Mouse (Mus musculus) midbrain, embryonic 14.5 days (tissue): Measurements from ENCODE around the gene Nipsnap3a. TPM values are rescaled to one million over a fixed set of nuclear protein-coding genes. Genes with fewer than 3 reads are reported as not detected.
A peak's percentile ranks its signal among the peaks of the same experiment; 100 is the strongest.

Source experiments
- ATAC-seq: fragments of 200-750 bp; cut with Nextera tagmentation; 2 replicates; pipeline ENCODE4 v1.8.0; 2017; ENCODE audit warnings: moderate number of reproducible peaks, moderate library complexity; ENCODE audit not compliant: low FRiP score, low TSS enrichment
- DNase-seq: peaks from one replicate; pipeline ENCODE4 v3.0.0-alpha.2; 2015
- H3K27ac ChIP-seq: fragments of 300-500 bp; sonication (generic); replicated peaks from 2 replicates; pipeline ENCODE4 v1.5.1; 2014; ENCODE audit warnings: mild to moderate bottlenecking, low read depth, low read length, moderate library complexity
- H3K27me3 ChIP-seq: fragments of 300-500 bp; sonication (generic); 2 replicates; pipeline ENCODE4 v1.6.1; 2014; ENCODE audit warnings: low read length, control low read depth, mixed read lengths; ENCODE audit not compliant: control insufficient read depth, insufficient read depth
- H3K36me3 ChIP-seq: fragments of 300-500 bp; sonication (generic); 2 replicates; pipeline ENCODE4 v1.6.1; 2014; ENCODE audit warnings: low read length, control low read depth; ENCODE audit not compliant: control insufficient read depth, insufficient read depth
- H3K4me1 ChIP-seq: fragments of 300-500 bp; sonication (generic); 2 replicates; pipeline ENCODE4 v1.6.1; 2014; ENCODE audit warnings: mild to moderate bottlenecking, antibody characterized with exemption, low read length, control low read depth; ENCODE audit not compliant: control insufficient read depth, insufficient read depth
- H3K4me2 ChIP-seq: fragments of 300-500 bp; sonication (generic); 2 replicates; pipeline ENCODE4 v1.6.1; 2014; ENCODE audit warnings: mild to moderate bottlenecking, low read length, moderate library complexity
- H3K4me3 ChIP-seq: fragments of 300-500 bp; sonication (generic); replicated peaks from 2 replicates; pipeline ENCODE4 v1.5.1; 2014; ENCODE audit warnings: low read depth, low read length
- H3K9ac ChIP-seq: fragments of 300-500 bp; sonication (generic); replicated peaks from 2 replicates; pipeline ENCODE4 v1.6.1; 2014; ENCODE audit warnings: mild to moderate bottlenecking, low read length, moderate library complexity
- H3K9me3 ChIP-seq: fragments of 300-500 bp; sonication (generic); 2 replicates; pipeline ENCODE4 v1.6.1; 2016; ENCODE audit warnings: low read length, control low read depth, mixed read lengths; ENCODE audit not compliant: control insufficient read depth
- WGBS: fragments of 180-500 bp; shearing (Covaris S2); extraction: QIAGEN DNeasy Blood & Tissue Kit; methylation state at CpG from one replicate; pipeline ENCODE4 v1.1.7; 2014; 5-methylcytosine and 5-hydroxymethylcytosine counted together
- polyA plus RNA-seq: library from polyadenylated mRNA; unstranded; fragments of >200 nt; fragmentation: Nextera tagmentation; extraction: Ambion mirVana; gene quantifications from 2 replicates; pipeline ENCODE4 v1.2.1, GENCODE M21; 2014

Gene Nipsnap3a
- polyA plus RNA-seq, 1 experiment from 2014 or later, result not detected

- DNase-seq (no peak), ATAC-seq (no peak)
- Histone ChIP-seq H3K4me3 (no peak overlapping the region), H3K4me2 (no peak overlapping the region), H3K36me3 (peaks cover 11% of the 10 kb centered on the region), H3K9me3 (no peaks in the 10 kb centered on the region; the same call in 1 of the 2 replicates), H3K4me1 (no peaks in the 10 kb centered on the region), H3K27ac (no peak overlapping the region), H3K27me3 (no peaks in the 10 kb centered on the region), H3K9ac (no peak overlapping the region)
- 88% methylated on average over 3 of the region's 3 CpGs for WGBS
Measured at GRCm38 (mm10) chr4:53027811-53028210, 38.7 kb downstream of the Nipsnap3a start.

- Histone ChIP-seq H3K9me3 (no peaks in the 10 kb centered on the region; the same call in 1 of the 2 replicates), H3K27me3 (no peaks in the 10 kb centered on the region), H3K27ac (no peak overlapping the region), H3K4me3 (no peak overlapping the region), H3K4me2 (no peak overlapping the region), H3K9ac (no peak overlapping the region), H3K36me3 (no peaks in the 10 kb centered on the region), H3K4me1 (no peaks in the 10 kb centered on the region)
- ATAC-seq (no peak), DNase-seq (peak; percentile 80)
- 43% methylated on average over 8 of the region's 8 CpGs for WGBS
Measured at GRCm38 (mm10) chr4:53030326-53030948, 41.4 kb downstream of the Nipsnap3a start.

- no peak overlapping the region for H3K4me2 ChIP-seq
- no peak overlapping the region for H3K27ac ChIP-seq
- H3K36me3 ChIP-seq, result 0 out of 2 replicates have a peak, but pooled peaks cover 3% of the 10 kb centered on the region
- no peaks in the 10 kb centered on the region for H3K27me3 ChIP-seq
- no peaks in the 10 kb centered on the region for H3K9me3 ChIP-seq
- no peak for ATAC-seq
- H3K9ac ChIP-seq, result no peak overlapping the region
- DNase-seq, result no peak
- 92% methylated on average over 8 of the region's 8 CpGs for WGBS
- H3K4me1 ChIP-seq, result 0 out of 2 replicates have a peak, but pooled peaks cover 4% of the 10 kb centered on the region
- H3K4me3 ChIP-seq, result no peak overlapping the region
Measured at GRCm38 (mm10) chr4:53043819-53044218, 54.7 kb downstream of the Nipsnap3a start.

- ATAC-seq (no peak), DNase-seq (no peak)
- Histone ChIP-seq H3K4me2 (no peak overlapping the region), H3K27ac (no peak overlapping the region), H3K4me3 (no peak overlapping the region), H3K9me3 (no peaks in the 10 kb centered on the region; the same call in 1 of the 2 replicates), H3K36me3 (0 out of 2 replicates have a peak, but pooled peaks cover 3% of the 10 kb centered on the region), H3K9ac (no peak overlapping the region), H3K4me1 (0 out of 2 replicates have a peak, but pooled peaks cover 4% of the 10 kb centered on the region), H3K27me3 (no peaks in the 10 kb centered on the region)
- 76% methylated on average over 7 of the region's 7 CpGs for WGBS
Measured at GRCm38 (mm10) chr4:53045807-53046206, 56.7 kb downstream of the Nipsnap3a start.

- Histone ChIP-seq H3K9ac (no peak overlapping the region), H3K27ac (peak overlapping the region; percentile 37; the same call in 1 of the 2 replicates), H3K9me3 (no peaks in the 10 kb centered on the region; the same call in 1 of the 2 replicates), H3K27me3 (no peaks in the 10 kb centered on the region), H3K4me2 (no peak overlapping the region), H3K4me3 (no peak overlapping the region), H3K4me1 (0 out of 2 replicates have a peak, but pooled peaks cover 4% of the 10 kb centered on the region), H3K36me3 (0 out of 2 replicates have a peak, but pooled peaks cover 3% of the 10 kb centered on the region)
- no peak for ATAC-seq
- peak; percentile 31 for DNase-seq
- whole genome bisulfite sequencing, result 48% methylated on average over 9 of the region's 9 CpGs
Measured at GRCm38 (mm10) chr4:53046238-53047022, 57.4 kb downstream of the Nipsnap3a start.

Other genes starting within 250 kb of the Nipsnap3a start
- gene Olfr275, start 174.7 kb upstream of the Nipsnap3a start, polyA plus RNA-seq, result not detected in 2 replicates
- gene Olfr273, start 130.0 kb upstream of the Nipsnap3a start, polyA plus RNA-seq, result not detected in 2 replicates
- gene Olfr272, start 70.1 kb upstream of the Nipsnap3a start, polyA plus RNA-seq, result not detected in 2 replicates
- gene Olfr270, start 24.7 kb upstream of the Nipsnap3a start, polyA plus RNA-seq, result not detected in 2 replicates
- 167 and 191 TPM in 2 replicates for gene Nipsnap3b, start 22.6 kb downstream of the Nipsnap3a start, polyA plus RNA-seq
- gene Abca1, start 170.6 kb downstream of the Nipsnap3a start, polyA plus RNA-seq, result 9.0 and 16.9 TPM in 2 replicates